Mouse (Mus musculus) kidney, adult 8-10 months (tissue): ENCODE data around the gene Fam102a.
A peak's percentile ranks its signal among the peaks of the same experiment; 100 is the strongest.

Source experiments
- DNase-seq, 2 experiments: peaks; one replicate each; pipeline ENCODE4 v3.0.0; 2022

Gene Fam102a

GRCm38 (mm10) chr2:32582830-32583799 is 48.0 kb downstream of the Fam102a start:
- peak; percentile 73 to 84 for DNase-seq

GRCm38 (mm10) chr2:32585149-32585714 is 50.1 kb downstream of the Fam102a start:
- DNase-seq: no peak

- DNase-seq: peak; percentile 82 to 83
Observed at GRCm38 (mm10) chr2:32586871-32587351, 51.8 kb downstream of the Fam102a start, which contains the start of gene St6galnac4. TSS of gene St6galnac4 (plus strand) at chr2:32587095.

GRCm38 (mm10) chr2:32587731-32588321 is 52.7 kb downstream of the Fam102a start:
- DNase-seq: no peak

- peak in 1 of 2 experiments; percentile 34 for DNase-seq
Observed at GRCm38 (mm10) chr2:32589213-32589795, 54.2 kb downstream of the Fam102a start.

- no peak for DNase-seq
Observed at GRCm38 (mm10) chr2:32590224-32590623, 55.1 kb downstream of the Fam102a start.

GRCm38 (mm10) chr2:32591249-32591648 is 56.1 kb downstream of the Fam102a start:
- DNase-seq: no peak

GRCm38 (mm10) chr2:32596725-32597124 is 61.6 kb downstream of the Fam102a start:
- DNase-seq: no peak

- no peak for DNase-seq
Observed at GRCm38 (mm10) chr2:32597248-32597647, 62.1 kb downstream of the Fam102a start.

GRCm38 (mm10) chr2:32597699-32598098 is 62.6 kb downstream of the Fam102a start:
- no peak for DNase-seq

- DNase-seq: no peak
Observed at GRCm38 (mm10) chr2:32598506-32598905, 63.4 kb downstream of the Fam102a start.

- DNase-seq: no peak
Observed at GRCm38 (mm10) chr2:32599409-32599808, 64.3 kb downstream of the Fam102a start, which contains the start of gene St6galnac6. TSS of gene St6galnac6 (plus strand) at chr2:32599709.

GRCm38 (mm10) chr2:32601417-32602065 is 66.4 kb downstream of the Fam102a start:
- no peak for DNase-seq

- peak; percentile 78 to 93 for DNase-seq
Observed at GRCm38 (mm10) chr2:32602600-32603054, 67.5 kb downstream of the Fam102a start.

- DNase-seq: no peak
Observed at GRCm38 (mm10) chr2:32604631-32605030, 69.5 kb downstream of the Fam102a start.

GRCm38 (mm10) chr2:32606161-32607142 is 71.3 kb downstream of the Fam102a start:
- DNase-seq: peak; percentile 69 to 73

- no peak for DNase-seq
Observed at GRCm38 (mm10) chr2:32607262-32607947, 72.3 kb downstream of the Fam102a start.

- peak in 1 of 2 experiments; percentile 50 for DNase-seq
Observed at GRCm38 (mm10) chr2:32608141-32608777, 73.1 kb downstream of the Fam102a start.

GRCm38 (mm10) chr2:32608778-32609435 is 73.8 kb downstream of the Fam102a start:
- DNase-seq: no peak
